Mouse (Mus musculus): ENCODE measurements at regions not wholly inside any gene's neighbourhood (a gene's known extent, or its start where the extent isn't known, plus 50 kb on each side); places are given as distances from the start of the nearest gene placed in this dataset.

- no peaks in the 10 kb centered on the region for H3K36me3 ChIP-seq
- H3K9me3 ChIP-seq, result no peaks in the 10 kb centered on the region
- no peaks in the 10 kb centered on the region for H3K4me1 ChIP-seq
- DNase-seq (ENCODE audit: low spot score), result no peak
- H3K4me3 ChIP-seq, result no peak overlapping the region
- WGBS, result 73% methylated on average over 2 of the region's 2 CpGs
- no peaks in the 10 kb centered on the region for H3K27me3 ChIP-seq (ENCODE audit: insufficient read depth, poor library complexity, severe bottlenecking)
- H3K27ac ChIP-seq, result no peak overlapping the region
Measured at GRCm38 (mm10) chr1:128907566-128907965, 315.5 kb upstream of the Cxcr4 start.

GRCm38 (mm10) chr1:128898025-128898424 lies 305.9 kb upstream of the Cxcr4 start:
- Histone ChIP-seq H3K27ac (no peak overlapping the region), H3K4me1 (no peaks in the 10 kb centered on the region), H3K27me3 (ENCODE audit: insufficient read depth, poor library complexity, severe bottlenecking) (no peaks in the 10 kb centered on the region), H3K4me3 (no peak overlapping the region), H3K36me3 (no peaks in the 10 kb centered on the region), H3K9me3 (no peaks in the 10 kb centered on the region)
- 81% methylated on average over 8 of the region's 8 CpGs for WGBS
- DNase-seq (ENCODE audit: low spot score), result no peak

- Histone ChIP-seq H3K4me1 (no peaks in the 10 kb centered on the region), H3K27me3 (ENCODE audit: insufficient read depth, poor library complexity, severe bottlenecking) (no peaks in the 10 kb centered on the region), H3K4me3 (no peak overlapping the region), H3K27ac (no peak overlapping the region), H3K9me3 (no peaks in the 10 kb centered on the region), H3K36me3 (no peaks in the 10 kb centered on the region)
- peak; percentile 28 for DNase-seq (ENCODE audit: low spot score)
- WGBS, result 84% methylated on average over 5 of the region's 5 CpGs
Measured at GRCm38 (mm10) chr1:128894546-128894945, 302.5 kb upstream of the Cxcr4 start.

- Histone ChIP-seq H3K27me3 (ENCODE audit: insufficient read depth, poor library complexity, severe bottlenecking) (no peaks in the 10 kb centered on the region), H3K4me1 (no peaks in the 10 kb centered on the region), H3K36me3 (no peaks in the 10 kb centered on the region), H3K9me3 (no peaks in the 10 kb centered on the region), H3K4me3 (no peak overlapping the region), H3K27ac (no peak overlapping the region)
- DNase-seq (ENCODE audit: low spot score), result no peak
Measured at GRCm38 (mm10) chr1:128878291-128878690, 286.2 kb upstream of the Cxcr4 start.

- no peak for DNase-seq (ENCODE audit: low spot score)
- Histone ChIP-seq H3K36me3 (no peaks in the 10 kb centered on the region), H3K4me3 (no peak overlapping the region), H3K4me1 (no peaks in the 10 kb centered on the region), H3K9me3 (no peaks in the 10 kb centered on the region), H3K27me3 (ENCODE audit: insufficient read depth, poor library complexity, severe bottlenecking) (no peaks in the 10 kb centered on the region), H3K27ac (no peak overlapping the region)
- WGBS, result 13% methylated on average over 8 of the region's 8 CpGs
Measured at GRCm38 (mm10) chr1:128875289-128875688, 283.2 kb upstream of the Cxcr4 start.

- Histone ChIP-seq H3K36me3 (no peaks in the 10 kb centered on the region), H3K27me3 (ENCODE audit: insufficient read depth, poor library complexity, severe bottlenecking) (no peaks in the 10 kb centered on the region), H3K4me1 (no peaks in the 10 kb centered on the region), H3K4me3 (no peak overlapping the region), H3K9me3 (no peaks in the 10 kb centered on the region), H3K27ac (no peak overlapping the region)
- WGBS, result 81% methylated on average over 11 of the region's 11 CpGs
- no peak for DNase-seq (ENCODE audit: low spot score)
Measured at GRCm38 (mm10) chr1:128874190-128874589, 282.1 kb upstream of the Cxcr4 start.

GRCm38 (mm10) chr1:128868761-128869160 lies 276.7 kb upstream of the Cxcr4 start:
- no peaks in the 10 kb centered on the region for H3K27me3 ChIP-seq (ENCODE audit: insufficient read depth, poor library complexity, severe bottlenecking)
- WGBS, result 63% methylated on average over 3 of the region's 3 CpGs
- H3K4me1 ChIP-seq, result no peaks in the 10 kb centered on the region
- H3K27ac ChIP-seq, result no peak overlapping the region
- DNase-seq (ENCODE audit: low spot score), result no peak
- no peaks in the 10 kb centered on the region for H3K9me3 ChIP-seq
- no peak overlapping the region for H3K4me3 ChIP-seq
- no peaks in the 10 kb centered on the region for H3K36me3 ChIP-seq

GRCm38 (mm10) chr1:128860537-128860936 lies 268.4 kb upstream of the Cxcr4 start:
- DNase-seq (ENCODE audit: low spot score), result no peak
- no peak overlapping the region for H3K4me3 ChIP-seq
- peaks cover 3% of the 10 kb centered on the region; the same call in 1 of the 2 replicates for H3K27me3 ChIP-seq (ENCODE audit: insufficient read depth, poor library complexity, severe bottlenecking)
- H3K9me3 ChIP-seq, result no peaks in the 10 kb centered on the region
- H3K36me3 ChIP-seq, result no peaks in the 10 kb centered on the region
- H3K4me1 ChIP-seq, result no peaks in the 10 kb centered on the region
- H3K27ac ChIP-seq, result no peak overlapping the region
- WGBS, result 49% methylated on average over 1 of the region's 1 CpGs

GRCm38 (mm10) chr1:128860094-128860493 lies 268.0 kb upstream of the Cxcr4 start:
- no peaks in the 10 kb centered on the region for H3K4me1 ChIP-seq
- H3K36me3 ChIP-seq, result no peaks in the 10 kb centered on the region
- H3K4me3 ChIP-seq, result no peak overlapping the region
- no peaks in the 10 kb centered on the region for H3K9me3 ChIP-seq
- no peak for DNase-seq (ENCODE audit: low spot score)
- WGBS, result 44% methylated on average over 7 of the region's 7 CpGs
- no peak overlapping the region for H3K27ac ChIP-seq
- H3K27me3 ChIP-seq (ENCODE audit: insufficient read depth, poor library complexity, severe bottlenecking), result peaks cover 3% of the 10 kb centered on the region; the same call in 1 of the 2 replicates

GRCm38 (mm10) chr1:128858661-128859060 lies 266.6 kb upstream of the Cxcr4 start:
- 87% methylated on average over 2 of the region's 2 CpGs for WGBS
- Histone ChIP-seq H3K4me3 (no peak overlapping the region), H3K4me1 (no peaks in the 10 kb centered on the region), H3K27me3 (ENCODE audit: insufficient read depth, poor library complexity, severe bottlenecking) (peaks cover 3% of the 10 kb centered on the region; the same call in 1 of the 2 replicates), H3K9me3 (no peaks in the 10 kb centered on the region), H3K27ac (no peak overlapping the region), H3K36me3 (no peaks in the 10 kb centered on the region)
- no peak for DNase-seq (ENCODE audit: low spot score)

GRCm38 (mm10) chr1:128856933-128857332 lies 264.8 kb upstream of the Cxcr4 start:
- H3K4me3 ChIP-seq, result no peak overlapping the region
- H3K9me3 ChIP-seq, result no peaks in the 10 kb centered on the region
- H3K4me1 ChIP-seq, result no peaks in the 10 kb centered on the region
- H3K27ac ChIP-seq, result no peak overlapping the region
- peaks cover 3% of the 10 kb centered on the region; the same call in 1 of the 2 replicates for H3K27me3 ChIP-seq (ENCODE audit: insufficient read depth, poor library complexity, severe bottlenecking)
- no peaks in the 10 kb centered on the region for H3K36me3 ChIP-seq
- no peak for DNase-seq (ENCODE audit: low spot score)
- 58% methylated on average over 2 of the region's 2 CpGs for WGBS

- H3K4me3 ChIP-seq, result no peak overlapping the region
- no peaks in the 10 kb centered on the region for H3K36me3 ChIP-seq
- no peak overlapping the region for H3K27ac ChIP-seq
- H3K9me3 ChIP-seq, result no peaks in the 10 kb centered on the region
- no peaks in the 10 kb centered on the region for H3K27me3 ChIP-seq (ENCODE audit: insufficient read depth, poor library complexity, severe bottlenecking)
- H3K4me1 ChIP-seq, result no peaks in the 10 kb centered on the region
- DNase-seq (ENCODE audit: low spot score), result no peak
- 65% methylated on average over 9 of the region's 9 CpGs for WGBS
Measured at GRCm38 (mm10) chr1:128854649-128855048, 262.6 kb upstream of the Cxcr4 start.

GRCm38 (mm10) chr1:128853286-128853685 lies 261.2 kb upstream of the Cxcr4 start:
- DNase-seq (ENCODE audit: low spot score), result no peak
- Histone ChIP-seq H3K36me3 (no peaks in the 10 kb centered on the region), H3K9me3 (no peaks in the 10 kb centered on the region), H3K27me3 (ENCODE audit: insufficient read depth, poor library complexity, severe bottlenecking) (no peaks in the 10 kb centered on the region), H3K4me1 (no peaks in the 10 kb centered on the region), H3K4me3 (no peak overlapping the region), H3K27ac (no peak overlapping the region)
- 86% methylated on average over 10 of the region's 10 CpGs for whole genome bisulfite sequencing

- H3K4me3 ChIP-seq, result no peak overlapping the region
- DNase-seq (ENCODE audit: low spot score), result no peak
- no peak overlapping the region for H3K27ac ChIP-seq
- no peaks in the 10 kb centered on the region for H3K36me3 ChIP-seq
- WGBS, result 92% methylated on average over 4 of the region's 4 CpGs
- no peaks in the 10 kb centered on the region for H3K4me1 ChIP-seq
- H3K27me3 ChIP-seq (ENCODE audit: insufficient read depth, poor library complexity, severe bottlenecking), result no peaks in the 10 kb centered on the region; the same call in 1 of the 2 replicates
- no peaks in the 10 kb centered on the region for H3K9me3 ChIP-seq
Measured at GRCm38 (mm10) chr1:128837361-128837760, 245.3 kb upstream of the Cxcr4 start.

Data from heart, embryonic 10.5 days (tissue).